Mouse (Mus musculus) ovary, adult 18-20 months (tissue): ENCODE measurements around the gene Mgat5b.

Experiments
- DNase-seq: peaks from one replicate; pipeline ENCODE4 v3.0.0; 2022; ENCODE audit warnings: low spot score, mixed read lengths

The Mgat5b gene

DNA sequence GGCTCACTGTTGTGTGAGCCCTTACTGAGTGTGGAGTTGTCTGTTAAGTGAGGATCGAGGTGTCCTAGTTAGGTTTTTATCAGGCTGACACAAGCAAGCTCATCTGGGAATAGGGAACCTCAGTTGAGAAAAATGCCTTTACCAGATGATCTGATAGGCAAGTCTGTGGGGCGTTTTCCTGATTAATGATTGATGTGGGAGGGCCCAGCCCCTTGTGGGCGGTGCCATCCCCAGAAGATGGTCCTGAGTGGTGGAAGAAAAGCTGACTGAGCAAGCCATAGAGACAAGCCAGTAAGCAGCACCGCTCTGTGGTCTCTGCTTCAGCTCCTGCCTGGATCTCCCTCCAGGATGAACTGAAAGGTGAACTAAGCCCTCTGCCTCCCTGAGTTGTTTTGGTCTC is 112.6 kb downstream of the Mgat5b start:
- no peak for DNase-seq

DNA sequence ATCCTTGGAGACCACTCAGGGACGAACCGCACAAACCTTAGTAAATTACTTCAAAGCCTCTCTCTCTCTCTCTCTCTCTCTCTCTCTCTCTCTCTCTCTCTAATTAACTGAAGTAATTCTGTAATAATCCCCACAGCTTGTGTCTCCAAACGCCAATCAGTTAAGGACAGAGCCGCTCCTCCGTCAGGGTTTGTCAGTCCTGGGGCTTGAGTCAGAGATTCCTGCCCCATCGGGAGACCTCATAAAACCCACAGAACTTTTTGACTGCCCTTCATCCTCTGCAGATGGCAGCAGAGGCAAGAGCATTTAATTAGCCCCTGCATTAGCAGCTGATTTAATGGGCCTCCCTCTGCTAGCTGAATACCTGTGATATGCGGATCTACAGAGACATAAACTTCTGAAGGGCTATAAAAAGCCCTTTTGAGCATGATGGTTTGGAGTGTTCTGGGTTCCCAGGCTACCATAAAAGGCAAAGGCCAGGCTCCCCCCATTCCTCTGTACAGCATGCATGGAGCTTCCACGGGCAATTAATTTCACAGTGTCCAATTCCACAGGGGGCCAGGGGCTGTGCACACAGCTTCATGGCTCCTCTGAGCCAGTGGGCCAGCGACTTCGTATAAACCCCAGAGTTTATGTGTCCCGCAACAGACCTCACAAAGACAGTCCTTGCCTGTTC is 117.1 kb downstream of the Mgat5b start:
- no peak for DNase-seq
